Mouse (Mus musculus): Measurements from ENCODE around the gene Slc7a3. TPM values are rescaled to one million over a fixed set of nuclear protein-coding genes. Genes with fewer than 3 reads are reported as not detected.

The Slc7a3 gene
- total RNA-seq (2023): under 1 TPM; 0.32 to 0.77 TPM

DNA sequence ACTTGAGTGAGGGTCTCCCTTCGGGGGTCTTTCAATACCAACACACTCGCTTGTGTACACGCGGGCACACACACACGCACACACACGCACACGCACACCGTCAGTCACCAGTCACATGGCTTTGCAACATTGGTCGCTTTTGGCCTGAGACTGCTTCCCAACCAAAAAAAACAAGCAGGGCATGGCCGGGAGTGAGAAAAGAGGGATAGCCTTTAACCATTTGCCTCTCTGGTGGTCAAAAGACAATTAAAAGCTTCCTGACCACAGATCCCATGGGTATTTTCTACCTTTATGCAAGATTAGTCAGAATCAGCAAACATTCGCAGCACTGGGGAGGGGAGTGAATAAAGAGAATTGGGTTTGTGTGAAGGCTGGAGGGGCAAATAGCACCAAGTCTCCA is at the start of gene Slc7a3:
Slc7a3 (minus strand) TSS at position 101 of the 400 bp plus-strand sequence.

DNA sequence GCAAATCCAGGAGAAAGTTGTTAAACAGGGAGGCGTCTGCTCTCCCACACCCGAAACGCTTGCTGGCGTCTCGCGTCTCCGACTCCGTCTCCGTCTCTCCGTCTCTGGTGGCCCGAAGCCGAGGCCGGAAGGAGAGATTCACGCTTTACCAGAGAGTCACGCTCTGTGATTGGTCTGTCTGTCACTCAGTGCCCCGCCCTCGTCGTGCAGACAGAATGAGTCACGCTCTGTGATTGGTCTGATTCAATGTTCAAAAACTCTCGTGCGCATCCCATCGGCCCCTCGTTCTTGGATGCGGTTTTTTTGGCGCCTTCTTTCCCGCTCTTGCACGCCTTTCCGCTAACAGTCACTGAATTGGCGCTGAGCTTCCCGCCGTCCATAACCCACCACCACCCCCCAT is 26.3 kb downstream of the Slc7a3 start, which contains the start of gene Tex11:
Tex11 (minus strand) TSS at position 127 of the 400 bp plus-strand sequence.

Other genes starting within 250 kb of the Slc7a3 start
- not detected for gene Tex11, start 26.4 kb downstream of the Slc7a3 start, total RNA-seq (2023)
- 10 to 100 TPM; 47.3 to 56.6 TPM for gene Snx12, start 136.5 kb upstream of the Slc7a3 start, total RNA-seq (2023)
- 10 to 100 TPM; 41.4 to 41.7 TPM for gene Foxo4, start 168.5 kb upstream of the Slc7a3 start, total RNA-seq (2023)
- gene Gm614, start 178.0 kb upstream of the Slc7a3 start, total RNA-seq (2023): 10 to 100 TPM; 47.0 to 50.4 TPM
- gene Il2rg, start 182.2 kb upstream of the Slc7a3 start, total RNA-seq (2023): 100 to 1,000 TPM; 536 to 544 TPM
- not detected for gene Gm20489, start 183.0 kb upstream of the Slc7a3 start, total RNA-seq (2023)
- 100 to 1,000 TPM; 172 to 192 TPM for gene Med12, start 188.0 kb upstream of the Slc7a3 start, total RNA-seq (2023)
- gene Nlgn3, start 213.1 kb upstream of the Slc7a3 start, total RNA-seq (2023): 1 to 10 TPM; 1.2 to 1.5 TPM

All from B cell, adult 67 days (primary cell).